Comparison of ENCODE assay signal across 8 mouse cellular contexts in the genomic region with DNA sequence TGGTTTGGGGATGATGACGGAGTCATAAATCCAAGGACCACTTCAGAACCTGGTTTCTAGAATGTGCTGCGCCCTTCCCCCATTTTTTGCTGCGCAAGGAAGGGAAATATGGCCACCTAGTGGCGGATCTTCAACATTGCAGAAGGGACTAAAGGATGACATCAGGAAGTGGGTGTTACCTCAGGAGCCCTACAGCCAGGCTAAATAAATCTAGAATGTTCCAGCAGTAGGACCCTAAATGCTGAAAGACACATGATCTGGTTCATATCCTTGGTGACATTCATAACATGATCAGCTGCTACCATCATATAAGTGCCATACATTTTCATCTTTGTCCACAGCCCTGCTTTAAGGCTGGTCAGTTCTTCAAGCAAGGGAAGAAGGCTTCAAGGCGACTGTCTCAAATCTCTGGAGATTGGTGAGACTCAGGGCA. TPM values are rescaled to one million over a fixed set of nuclear protein-coding genes. Genes with fewer than 3 reads are reported as not detected.
DNase-seq lines count a peak whose midpoint lies in the region; ATAC-seq and TF ChIP-seq lines count a peak whose summit lies in the region.
"Not testable (repeated sequence)": the region's sequence is repeated elsewhere in the genome, so short reads cannot be mapped to it uniquely, and the experiment has no call there.

Bhlhb9 (plus strand) TSS at position 383 of the 433 bp plus-strand sequence.

- TF ChIP-seq CTCF in spleen, adult 2 months (IDR thresholded peaks at IDR 0.05; ENCODE audit: extremely low read depth, insufficient read depth, insufficient read length, insufficient replicate concordance): not testable (repeated sequence)

- not testable (repeated sequence) for ATAC-seq in embryonic facial prominence, embryonic 15.5 days (ENCODE audit: insufficient number of reproducible peaks, low FRiP score, low TSS enrichment, low read depth); limb, embryonic 12.5 days (ENCODE audit: insufficient number of reproducible peaks, insufficient read depth, low FRiP score, low TSS enrichment, low read depth)
- peak; percentile 5; the same call in 1 of the 2 replicates for ATAC-seq in midbrain, embryonic 13.5 days

- peak within 1 kb of the TSS; percentile 56 for H3K4me3 ChIP-seq in embryonic facial prominence, embryonic 15.5 days (replicated peaks)
- H3K4me3 ChIP-seq in heart, embryonic 10.5 days: peak within 1 kb of the TSS; percentile 68
- H3K4me3 ChIP-seq in limb, embryonic 12.5 days (replicated peaks): peak within 1 kb of the TSS; percentile 57
- peak within 1 kb of the TSS; percentile 64 for H3K4me3 ChIP-seq in midbrain, embryonic 13.5 days (replicated peaks)
- H3K4me3 ChIP-seq in spleen, adult 2 months (ENCODE audit: extremely low read depth, insufficient read depth, insufficient read length): peak within 1 kb of the TSS; percentile 52; the same call in 1 of the 2 replicates

- H3K9ac ChIP-seq in embryonic facial prominence, embryonic 15.5 days: peak within 1 kb of the TSS; percentile 37
- peak within 1 kb of the TSS; percentile 61 for H3K9ac ChIP-seq in limb, embryonic 12.5 days (replicated peaks)
- H3K9ac ChIP-seq in midbrain, embryonic 13.5 days (replicated peaks): peak within 1 kb of the TSS; percentile 84

- H3K4me1 ChIP-seq in embryonic facial prominence, embryonic 15.5 days; heart, embryonic 10.5 days; limb, embryonic 12.5 days (replicated peaks); midbrain, embryonic 13.5 days (replicated peaks); spleen, adult 2 months (ENCODE audit: control insufficient read depth, insufficient read depth, insufficient read length): not testable (repeated sequence)

- 23% methylated on average over 4 of the region's 5 CpGs for WGBS in embryonic facial prominence, embryonic 15.5 days
- 6% methylated on average over 4 of the region's 5 CpGs for WGBS in heart, embryonic 10.5 days
- WGBS in limb, embryonic 12.5 days: 14% methylated on average over 4 of the region's 5 CpGs
- WGBS in midbrain, embryonic 13.5 days: 32% methylated on average over 5 of the region's 5 CpGs
- WGBS in spleen, adult 2 months: 34% methylated on average over 5 of the region's 5 CpGs

- 0 out of 2 replicates have a peak within 1 kb of the TSS, but pooled peaks have one; percentile 22 for H3K27ac ChIP-seq in embryonic facial prominence, embryonic 15.5 days (replicated peaks)
- peak within 1 kb of the TSS; percentile 72 for H3K27ac ChIP-seq in heart, embryonic 10.5 days
- 0 out of 2 replicates have a peak within 1 kb of the TSS, but pooled peaks have one; percentile 50 for H3K27ac ChIP-seq in limb, embryonic 12.5 days
- peak within 1 kb of the TSS; percentile 80 for H3K27ac ChIP-seq in midbrain, embryonic 13.5 days
- H3K27ac ChIP-seq in spleen, adult 2 months (ENCODE audit: insufficient read depth, low read length): not testable (repeated sequence)

- not testable (repeated sequence) for TF ChIP-seq POLR2A in spleen, adult 2 months (IDR thresholded peaks at IDR 0.05; ENCODE audit: low read depth, low read length)

- peak within 1 kb of the TSS; percentile 52 for H3K4me2 ChIP-seq in embryonic facial prominence, embryonic 15.5 days (replicated peaks)
- H3K4me2 ChIP-seq in limb, embryonic 12.5 days: peak within 1 kb of the TSS; percentile 59
- peak within 1 kb of the TSS; percentile 59 for H3K4me2 ChIP-seq in midbrain, embryonic 13.5 days (replicated peaks)

- H3K36me3 ChIP-seq in embryonic facial prominence, embryonic 15.5 days: 0 out of 2 replicates have a peak, but pooled peaks cover 11% of the 10 kb centered on the region
- peaks cover 25% of the 10 kb centered on the region for H3K36me3 ChIP-seq in heart, embryonic 10.5 days
- H3K36me3 ChIP-seq in limb, embryonic 12.5 days: peaks cover 26% of the 10 kb centered on the region
- H3K36me3 ChIP-seq in midbrain, embryonic 13.5 days: peaks cover 34% of the 10 kb centered on the region
- H3K36me3 ChIP-seq in spleen, adult 2 months (ENCODE audit: control insufficient read depth, insufficient read depth, low read length): not testable (repeated sequence)

- H3K27me3 ChIP-seq in embryonic facial prominence, embryonic 15.5 days; heart, embryonic 10.5 days (ENCODE audit: insufficient read depth, poor library complexity, severe bottlenecking); midbrain, embryonic 13.5 days; spleen, adult 2 months (ENCODE audit: control insufficient read depth, insufficient read depth, low read length): not testable (repeated sequence)
- peaks cover 23% of the 10 kb centered on the region for H3K27me3 ChIP-seq in limb, embryonic 12.5 days

- not testable (repeated sequence) for H3K9me3 ChIP-seq in embryonic facial prominence, embryonic 15.5 days (replicated peaks); heart, embryonic 10.5 days; limb, embryonic 12.5 days; midbrain, embryonic 13.5 days

- DNase-seq in CD4-positive helper T cell, adult 2 months (ENCODE audit: low read depth, low spot score): peak; percentile 77
- peak; percentile 88 for DNase-seq in brain, adult 2 months (ENCODE audit: low read depth, low spot score)
- not testable (repeated sequence) for DNase-seq in heart, embryonic 10.5 days (ENCODE audit: low spot score)
- DNase-seq in kidney, adult 8-10 months: peak; percentile 26 to 39
- DNase-seq in spleen, adult 2 months (ENCODE audit: low read depth in 1 of 2, low spot score in 2 of 2): peak; percentile 30 to 38

RNA-seq across cellular contexts. Expression of gene Bhlhb9, which starts in this region (rescaled TPM):
- polyA plus RNA-seq in embryonic facial prominence, embryonic 15.5 days (2015; fragmentation: Nextera tagmentation; extraction: Ambion mirVana): 51.8 TPM in 2 replicates
- polyA plus RNA-seq in heart, embryonic 10.5 days (2016; fragmentation: Nextera tagmentation; extraction: Ambion mirVana): 61.1 and 67.1 TPM in 2 replicates
- polyA plus RNA-seq in limb, embryonic 12.5 days (2016; fragmentation: Nextera tagmentation; extraction: Ambion mirVana): 70.4 and 74.2 TPM in 2 replicates
- 111 and 116 TPM in 2 replicates for polyA plus RNA-seq in midbrain, embryonic 13.5 days (2015; fragmentation: Nextera tagmentation; extraction: Ambion mirVana)
- polyA plus RNA-seq in spleen, adult 2 months (2012; rRNA removed): 1.4 TPM in 2 replicates

Comparison
In these comparisons a context has a peak if more than half of its experiments do, and no peak if none do; other contexts are left out.
1. RNA of gene Bhlhb9 (polyA plus RNA-seq): 111 to 116 TPM in midbrain, embryonic 13.5 days, 70.4 to 74.2 TPM in limb, embryonic 12.5 days, 61.1 to 67.1 TPM in heart, embryonic 10.5 days and 51.8 TPM in embryonic facial prominence, embryonic 15.5 days; 1.4 TPM in spleen, adult 2 months; every median in the first group is over 10 times any median in the second.
2. Peak in every context shown above with its lines, with median percentiles within 50 percentile points of each other: H3K4me2 ChIP-seq, H3K4me3 ChIP-seq and H3K9ac ChIP-seq.